Mouse (Mus musculus) large intestine, adult 2 months (tissue): ENCODE data around the gene Slc13a2. TPM values are rescaled to one million over a fixed set of nuclear protein-coding genes. Genes with fewer than 3 reads are reported as not detected.

Source experiments
- DNase-seq: peaks from one replicate; pipeline ENCODE4 v3.0.0-alpha.2; 2012; ENCODE audit warnings: low read depth, low spot score
- WGBS: fragments of 180-500 bp; shearing (Covaris S2); methylation state at CpG from one replicate; pipeline ENCODE4 v1.1.7; 2018; 5-methylcytosine and 5-hydroxymethylcytosine counted together
- polyA plus RNA-seq: library from polyadenylated mRNA; depleted of rRNA; stranded (reverse); fragments of >200 nt; gene quantifications from 2 replicates; pipeline ENCODE4 v1.2.3, GENCODE M21; 2012; rRNA removed

Slc13a2 gene
- 171 and 272 TPM in 2 replicates for polyA plus RNA-seq

GRCm38 (mm10) chr11:78422055-78422819 lies at the start of gene Slc13a2:
Slc13a2 (minus strand) TSS chr11:78422217.
- WGBS: 11% methylated on average over 13 of the region's 13 CpGs
- DNase-seq: no peak

- no peak for DNase-seq
These were observed 49.5 kb upstream of the Slc13a2 start for GRCm38 (mm10) chr11:78471326-78472103.

GRCm38 (mm10) chr11:78467932-78468331 lies 45.9 kb upstream of the Slc13a2 start:
- WGBS: 60% methylated on average over 3 of the region's 3 CpGs
- no peak for DNase-seq

More at GRCm38 (mm10) chr11:78471326-78472103, 49.5 kb upstream of the Slc13a2 start:
- WGBS: 88% methylated on average over 10 of the region's 10 CpGs

- no peak for DNase-seq
- WGBS: 87% methylated on average over 7 of the region's 7 CpGs
These were observed 45.5 kb upstream of the Slc13a2 start for GRCm38 (mm10) chr11:78467515-78467914.

DNA sequence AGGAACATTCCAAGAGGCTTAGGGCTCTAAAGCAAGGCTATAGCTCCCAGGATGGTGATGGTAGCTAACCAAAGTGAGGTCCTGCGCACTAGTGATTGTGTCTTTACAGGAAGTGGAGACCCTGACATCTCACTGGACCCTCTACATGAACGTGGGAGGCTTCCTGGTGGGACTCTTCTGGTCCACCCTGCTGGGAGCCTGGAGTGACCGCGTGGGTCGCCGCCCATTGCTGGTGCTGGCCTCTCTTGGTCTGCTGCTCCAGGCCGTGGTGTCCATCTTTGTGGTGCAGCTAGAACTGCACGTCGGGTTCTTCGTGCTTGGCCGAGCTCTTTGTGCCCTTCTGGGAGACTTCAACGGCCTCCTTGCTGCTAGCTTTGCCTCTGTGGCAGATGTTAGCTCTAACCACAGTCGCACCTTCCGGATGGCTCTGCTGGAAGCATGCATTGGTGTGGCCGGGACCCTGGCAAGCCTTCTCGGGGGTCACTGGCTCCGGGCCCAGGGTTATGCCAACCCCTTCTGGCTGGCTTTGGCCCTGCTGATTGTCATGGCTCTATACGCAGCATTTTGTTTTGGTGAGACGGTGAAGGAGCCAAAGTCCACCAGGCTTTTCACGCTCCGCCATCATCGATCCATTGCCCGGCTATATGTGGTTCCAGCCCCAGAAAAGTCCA lies 44.4 kb upstream of the Slc13a2 start:
- DNase-seq: no peak
- 71% methylated on average over 23 of the region's 23 CpGs for WGBS

DNA sequence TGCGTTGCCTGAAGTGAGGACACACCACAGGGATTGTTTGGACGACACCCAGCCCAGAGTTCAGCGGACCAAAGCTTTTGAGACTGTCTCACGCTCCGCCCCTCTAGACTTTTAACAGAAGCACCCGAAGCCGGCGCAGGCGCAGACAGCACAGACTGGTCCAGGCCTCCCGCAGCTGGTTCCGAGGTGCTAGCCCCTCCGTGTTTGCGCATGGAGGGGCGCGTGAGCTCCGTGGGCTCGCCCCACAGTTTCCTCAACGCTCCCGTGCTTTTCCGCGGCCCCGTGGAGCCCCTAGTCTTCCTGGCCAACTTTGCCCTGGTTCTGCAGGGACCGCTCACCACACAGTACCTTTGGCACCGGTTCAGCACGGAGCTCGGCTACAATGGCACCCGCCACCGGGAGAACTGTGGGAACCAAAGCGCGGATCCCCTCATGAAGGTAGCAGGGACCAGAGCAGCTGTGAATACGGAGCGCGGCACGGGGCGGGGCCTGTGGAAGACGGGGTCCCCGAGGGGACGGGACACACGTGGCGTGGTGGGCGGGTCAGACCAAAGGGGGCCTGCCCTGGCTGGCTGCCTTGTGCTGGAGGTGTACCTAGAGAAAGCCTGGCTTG lies 43.7 kb upstream of the Slc13a2 start, which contains the start of gene Slc46a1:
TSS of gene Slc46a1 (plus strand) at position 130 of the 613 bp plus-strand sequence.
- peak; percentile 67 for DNase-seq
- WGBS: under 1% methylated on average over 41 of the region's 41 CpGs

DNA sequence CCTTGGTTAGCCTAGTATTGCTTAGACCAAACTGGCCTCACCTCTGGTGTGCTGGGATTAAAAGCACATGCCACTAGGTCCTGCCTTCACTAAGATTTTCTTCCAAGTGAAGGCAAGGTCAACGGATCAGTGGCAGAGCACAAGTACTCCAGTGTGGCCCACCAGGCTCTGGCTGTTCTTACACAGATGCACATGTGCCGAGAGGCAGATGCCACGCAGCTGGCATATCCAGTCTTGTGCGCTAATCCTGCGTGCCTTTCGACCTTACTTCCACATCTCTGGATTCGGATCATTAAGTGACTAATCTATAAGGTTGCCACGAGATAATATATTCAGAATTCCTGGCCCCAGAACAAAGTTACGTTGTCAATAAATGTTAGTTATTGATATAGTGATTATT lies 43.1 kb upstream of the Slc13a2 start:
- 26% methylated on average over 9 of the region's 9 CpGs for WGBS
- no peak for DNase-seq

DNA sequence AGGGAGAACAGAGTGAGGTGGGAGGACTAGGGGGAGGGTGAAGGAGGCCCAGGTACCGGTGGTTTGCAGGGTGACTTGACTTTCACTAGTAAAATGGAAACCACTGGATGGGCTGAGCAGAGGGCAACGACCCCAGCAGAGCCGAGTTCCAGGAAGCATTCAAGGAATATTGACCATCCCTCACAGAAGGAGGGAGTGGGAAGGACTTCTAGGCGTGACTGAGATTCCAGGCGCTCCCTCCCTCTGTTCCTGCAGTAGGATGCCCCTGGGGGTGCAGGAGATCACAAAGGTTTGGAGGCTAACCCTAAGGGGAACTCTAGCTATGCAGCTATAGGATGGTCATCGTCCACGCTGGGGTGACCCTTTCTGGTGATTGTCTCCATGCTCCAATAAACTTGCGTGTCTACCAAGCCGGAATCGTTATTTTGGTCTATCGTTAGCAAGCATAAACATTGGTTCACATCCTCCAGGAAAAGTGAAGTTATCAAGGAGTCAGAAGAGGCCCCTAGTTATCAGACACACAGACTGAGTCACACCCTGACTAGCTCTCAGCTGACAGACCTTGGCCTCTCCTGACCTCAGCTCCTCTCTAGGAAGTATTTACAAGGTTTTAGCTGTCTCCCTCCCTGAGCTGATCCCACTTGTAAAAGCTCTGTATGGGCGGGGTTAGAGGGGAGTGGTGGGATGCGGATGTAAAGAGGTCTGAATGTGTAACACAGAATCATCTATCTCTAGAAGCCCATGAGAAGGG lies 41.4 kb upstream of the Slc13a2 start:
- WGBS: 27% methylated on average over 13 of the region's 13 CpGs

GRCm38 (mm10) chr11:78462669-78463068 lies 40.7 kb upstream of the Slc13a2 start:
- 40% methylated on average over 5 of the region's 5 CpGs for WGBS
- no peak for DNase-seq

More for the DNA sequence above, 41.4 kb upstream of the Slc13a2 start:
- DNase-seq: no peak

DNA sequence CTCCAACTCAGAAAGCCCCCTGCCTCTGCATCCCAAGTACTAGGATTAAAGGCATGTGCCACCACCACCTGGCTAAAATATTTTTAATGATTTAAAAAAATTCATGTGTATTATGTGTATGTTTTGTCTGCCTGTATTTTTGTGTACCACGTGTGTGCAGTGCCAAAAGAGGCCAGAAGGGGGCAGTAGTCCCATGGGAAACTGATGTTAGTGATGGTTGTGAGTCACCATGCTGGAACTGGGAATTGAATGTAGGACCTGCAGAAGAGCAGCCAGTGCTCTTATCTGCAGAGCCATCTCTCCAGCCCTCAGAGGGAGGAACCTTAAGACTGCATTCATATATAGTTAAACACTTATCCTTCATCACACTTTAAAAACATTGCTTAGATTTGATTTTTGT lies 39.9 kb upstream of the Slc13a2 start:
- no peak for DNase-seq
- WGBS: 81% methylated on average over 1 of the region's 1 CpGs

- no peak for DNase-seq
- 72% methylated on average over 17 of the region's 17 CpGs for WGBS
These were observed 36.7 kb upstream of the Slc13a2 start for GRCm38 (mm10) chr11:78458740-78459139.

DNA sequence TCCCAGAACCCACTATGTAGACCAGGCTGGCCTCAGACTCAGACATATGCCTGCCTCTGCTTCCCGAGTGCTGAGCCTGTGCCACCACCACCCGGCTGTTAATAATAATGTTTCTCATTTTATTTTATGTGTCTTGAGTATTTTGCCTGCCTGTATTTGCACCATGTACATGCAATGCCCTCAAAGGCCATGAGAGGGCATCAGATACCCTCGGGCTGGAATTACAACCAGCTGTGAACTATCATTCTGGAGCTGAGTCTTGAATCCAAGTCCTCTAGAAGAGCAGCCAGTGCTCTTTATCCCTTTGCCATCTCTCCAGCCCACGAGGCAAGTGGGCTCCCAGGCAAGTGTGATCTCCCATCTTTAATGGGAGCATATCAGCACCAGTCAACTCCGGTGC lies 33.3 kb upstream of the Slc13a2 start:
- no peak for DNase-seq
- 11% methylated on average over 5 of the region's 5 CpGs for WGBS

DNA sequence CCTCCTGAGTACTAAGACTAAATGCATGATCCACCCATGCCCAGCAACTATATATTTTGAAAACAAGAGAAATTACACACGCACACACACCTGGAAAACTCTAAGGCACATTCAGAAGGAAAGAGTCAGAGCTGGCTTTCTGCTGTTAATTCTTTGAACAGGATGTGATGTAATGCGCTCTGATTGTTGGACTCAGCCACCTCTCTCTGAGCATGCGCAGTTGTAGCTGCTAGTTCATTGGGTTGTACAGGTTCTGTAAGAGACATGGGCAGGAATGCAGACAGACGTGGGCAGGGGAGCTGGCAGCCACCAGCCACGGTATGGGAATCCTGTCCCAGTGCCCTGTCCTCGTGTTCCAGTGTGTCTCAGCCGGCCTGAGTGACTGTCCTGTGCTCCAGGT lies 32.3 kb upstream of the Slc13a2 start:
- 65% methylated on average over 7 of the region's 7 CpGs for WGBS
- DNase-seq: no peak

DNA sequence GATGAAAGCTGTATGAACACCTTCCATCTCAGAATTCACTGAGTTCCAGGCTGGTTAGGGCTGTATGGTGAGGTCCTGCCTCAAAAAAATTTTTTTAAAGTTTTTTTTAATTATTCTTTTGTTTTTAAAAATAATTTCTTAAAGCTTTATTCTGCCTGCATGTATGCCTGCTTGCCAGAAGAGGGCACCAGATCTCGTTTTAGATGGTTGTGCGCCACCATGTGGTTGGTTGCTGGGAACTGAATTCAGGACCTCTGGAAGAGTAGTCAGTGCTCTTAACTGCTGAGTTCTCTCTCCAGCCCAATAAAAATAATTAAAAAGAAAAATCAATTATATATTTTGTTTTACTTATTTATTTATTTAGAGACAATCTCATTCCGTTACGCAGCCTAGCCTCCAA lies 31.7 kb upstream of the Slc13a2 start:
- WGBS: 32% methylated on average over 4 of the region's 4 CpGs
- no peak for DNase-seq

DNA sequence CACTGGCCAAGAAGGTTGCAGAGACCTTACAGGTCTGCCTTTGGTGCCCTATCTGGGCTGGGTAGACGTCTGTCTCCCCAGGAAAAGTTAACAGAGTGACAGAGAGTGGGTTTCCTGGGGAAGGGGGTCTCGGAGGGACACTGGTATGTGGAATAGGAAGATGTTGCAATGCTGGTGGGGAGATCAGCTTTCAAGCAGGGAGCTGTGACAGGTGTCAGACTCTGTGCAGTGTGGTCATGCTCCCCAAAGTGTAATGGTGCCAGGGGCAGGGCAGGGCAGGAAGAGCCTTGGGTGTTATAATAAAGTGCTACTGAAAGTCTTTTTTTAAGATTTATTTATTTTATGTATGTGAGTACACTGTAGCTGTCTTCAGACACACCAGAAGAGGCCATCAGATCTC lies 28.3 kb upstream of the Slc13a2 start:
- DNase-seq: no peak
- WGBS: 57% methylated on average over 2 of the region's 2 CpGs

GRCm38 (mm10) chr11:78448242-78448641 lies 26.2 kb upstream of the Slc13a2 start:
- WGBS: 86% methylated on average over 1 of the region's 1 CpGs
- no peak for DNase-seq

GRCm38 (mm10) chr11:78447168-78447567 lies 25.2 kb upstream of the Slc13a2 start:
- WGBS: 66% methylated on average over 3 of the region's 3 CpGs
- DNase-seq: no peak

DNA sequence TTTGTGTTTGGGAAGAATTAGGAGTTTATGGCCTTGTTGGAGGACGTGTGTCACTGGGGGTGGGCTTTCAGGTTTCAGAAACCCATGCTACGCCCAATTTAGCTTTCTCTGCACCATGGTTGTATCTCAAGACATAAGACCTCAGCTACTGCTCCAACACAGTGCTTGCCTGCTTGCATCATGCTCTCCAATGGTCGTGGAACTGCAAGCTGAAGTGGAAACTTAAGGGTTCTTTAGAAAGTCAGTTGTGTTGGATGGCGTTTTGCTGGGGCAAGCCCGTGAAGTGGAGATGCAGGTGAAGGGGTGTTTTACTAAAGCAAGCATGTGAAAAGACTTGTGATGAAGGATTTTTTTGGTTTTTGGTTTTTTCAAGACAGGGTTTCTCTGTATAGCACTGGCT lies 21.1 kb upstream of the Slc13a2 start:
- no peak for DNase-seq
- 80% methylated on average over 5 of the region's 5 CpGs for WGBS

- DNase-seq: no peak
- WGBS: 65% methylated on average over 3 of the region's 3 CpGs
These were observed 16.4 kb upstream of the Slc13a2 start for GRCm38 (mm10) chr11:78438399-78438930.
